Comparison of ENCODE assay signal across 32 mouse cellular contexts in genomic region chr3:69234525-69234924, GRCm38 (mm10). TPM values are rescaled to one million over a fixed set of nuclear protein-coding genes. Genes with fewer than 3 reads are reported as not detected.
"Had no signal": no experiment of that assay in that cellular context is flagged by ENCODE, and none has a peak within 500 bp of the region (broad histone marks: within the 10 kb centered on the region; RNA-seq: fewer than 3 reads in every experiment).

No protein-coding gene starts in this region.

- H3K9me3 ChIP-seq: heart, embryonic 13.5 days; heart, embryonic 15.5 days; hindbrain, embryonic 13.5 days; hindbrain, embryonic 15.5 days; kidney, embryonic 15.5 days; limb, embryonic 13.5 days; limb, embryonic 15.5 days; liver, embryonic 12.5 days had no signal

- H3K4me2 ChIP-seq: heart, embryonic 11.5 days; heart, embryonic 13.5 days; heart, embryonic 15.5 days; hindbrain, embryonic 13.5 days; hindbrain, embryonic 15.5 days; kidney, embryonic 15.5 days; limb, embryonic 13.5 days; limb, embryonic 15.5 days; liver, embryonic 12.5 days had no signal

- H3K36me3 ChIP-seq: heart, embryonic 13.5 days; heart, embryonic 15.5 days; hindbrain, embryonic 13.5 days; hindbrain, embryonic 15.5 days; kidney, embryonic 15.5 days; limb, embryonic 13.5 days; limb, embryonic 15.5 days; liver, embryonic 12.5 days had no signal

- H3K4me3 ChIP-seq: heart, embryonic 13.5 days; heart, embryonic 15.5 days; hindbrain, embryonic 13.5 days; hindbrain, embryonic 15.5 days; kidney, embryonic 15.5 days; layer of hippocampus, adult 2 months; left cerebral cortex, adult 2 months; limb, embryonic 13.5 days; limb, embryonic 15.5 days; liver, embryonic 12.5 days had no signal

- H3K27me3 ChIP-seq: heart, embryonic 13.5 days; heart, embryonic 15.5 days; hindbrain, embryonic 13.5 days; hindbrain, embryonic 15.5 days; kidney, embryonic 15.5 days; limb, embryonic 13.5 days; limb, embryonic 15.5 days; liver, embryonic 12.5 days had no signal

- H3K4me1 ChIP-seq: heart, embryonic 13.5 days; heart, embryonic 15.5 days; hindbrain, embryonic 13.5 days; hindbrain, embryonic 15.5 days; kidney, embryonic 15.5 days; liver, embryonic 12.5 days had no signal

- H3K9ac ChIP-seq: heart, embryonic 13.5 days; heart, embryonic 15.5 days; hindbrain, embryonic 13.5 days; hindbrain, embryonic 15.5 days; kidney, embryonic 15.5 days; limb, embryonic 13.5 days; limb, embryonic 15.5 days; liver, embryonic 12.5 days; liver, embryonic 14.5 days had no signal

- ATAC-seq: hindbrain, postnatal 0 days; intestine, embryonic 16.5 days; liver, embryonic 12.5 days had no signal

- DNase-seq: gastrocnemius, postnatal 14 days; gastrocnemius, postnatal 36 days; heart, adult 18-20 months; heart, postnatal 14 days; heart, postnatal 36 days; kidney, adult 11 months; kidney, adult 2 months; kidney, adult 9 months; kidney, postnatal 25 days; kidney, postnatal 4 days; left cerebral cortex, postnatal 4 days had no signal

- H3K27ac ChIP-seq: heart, embryonic 13.5 days; heart, embryonic 15.5 days; hindbrain, embryonic 13.5 days; hindbrain, embryonic 15.5 days; hindbrain, postnatal 0 days; kidney, embryonic 15.5 days; kidney, postnatal 0 days; layer of hippocampus, adult 2 months; left cerebral cortex, adult 2 months; limb, embryonic 13.5 days; limb, embryonic 15.5 days; liver, embryonic 12.5 days; liver, embryonic 14.5 days had no signal

RNA-seq across cellular contexts. Expression of gene Arl14, which starts 12.3 kb away (rescaled TPM):
- polyA plus RNA-seq: frontal cortex, adult 2 months; gonadal fat pad, adult 2 months; heart, embryonic 11.5 days; heart, embryonic 13.5 days; heart, embryonic 15.5 days; heart, postnatal 0 days; hindbrain, embryonic 11.5 days; hindbrain, embryonic 13.5 days; hindbrain, embryonic 15.5 days; hindbrain, postnatal 0 days; kidney, adult 2 months; limb, embryonic 11.5 days; limb, embryonic 13.5 days; limb, embryonic 15.5 days; liver, adult 2 months; liver, embryonic 12.5 days; liver, embryonic 14.5 days had no signal
